Mouse (Mus musculus): Measurements from ENCODE around the gene Map3k20. TPM values are rescaled to one million over a fixed set of nuclear protein-coding genes. Genes with fewer than 3 reads are reported as not detected.

Map3k20 gene
- polyA plus RNA-seq, 1 experiment, result 13.1 TPM

DNA sequence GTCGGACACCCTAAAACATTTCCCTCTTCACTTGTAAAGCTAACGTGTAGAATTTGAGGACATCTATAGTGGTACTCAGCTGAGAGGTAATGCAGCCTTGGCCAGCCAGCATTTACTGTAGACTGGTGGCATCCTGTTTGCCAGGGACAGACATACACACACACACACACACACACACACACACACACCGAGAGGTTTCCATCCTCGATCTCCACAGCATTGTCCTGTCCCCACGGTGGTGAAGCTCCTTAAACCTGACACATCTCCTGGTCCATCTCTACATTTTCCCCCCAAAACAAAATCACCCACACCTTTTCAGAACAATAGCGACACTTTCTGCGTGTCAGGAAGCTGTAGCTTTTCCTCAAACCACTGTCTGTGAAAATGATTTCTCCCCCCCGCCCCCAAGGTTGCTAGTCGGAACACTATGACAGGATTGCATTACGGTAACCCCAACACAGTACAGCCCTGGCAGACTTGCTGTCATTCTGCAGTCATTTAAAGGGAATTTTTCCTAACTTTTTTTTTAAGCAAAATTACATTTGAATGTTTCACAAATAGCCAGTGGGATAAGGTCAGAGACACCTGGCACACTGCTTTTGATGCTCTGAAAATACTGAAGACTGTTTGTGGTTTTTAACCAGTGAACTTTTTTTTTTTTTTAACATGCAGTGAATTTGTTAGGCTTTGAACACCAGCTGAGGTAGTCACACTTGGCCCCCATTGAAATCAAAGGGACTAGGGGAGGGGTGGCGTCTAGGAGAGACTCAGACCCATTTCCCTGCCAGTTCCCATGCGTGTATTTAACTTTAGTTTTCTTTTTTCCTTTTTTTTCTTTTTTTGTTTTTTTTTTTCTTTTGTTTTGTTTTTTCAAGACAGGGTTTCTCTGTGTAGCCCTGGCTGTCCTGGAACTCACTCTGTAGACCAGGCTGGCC is 120.5 kb downstream of the Map3k20 start:
- DNase-seq (ENCODE audit: low read depth, low spot score), result no peak
- WGBS, result 89% methylated on average over 12 of the region's 12 CpGs

DNA sequence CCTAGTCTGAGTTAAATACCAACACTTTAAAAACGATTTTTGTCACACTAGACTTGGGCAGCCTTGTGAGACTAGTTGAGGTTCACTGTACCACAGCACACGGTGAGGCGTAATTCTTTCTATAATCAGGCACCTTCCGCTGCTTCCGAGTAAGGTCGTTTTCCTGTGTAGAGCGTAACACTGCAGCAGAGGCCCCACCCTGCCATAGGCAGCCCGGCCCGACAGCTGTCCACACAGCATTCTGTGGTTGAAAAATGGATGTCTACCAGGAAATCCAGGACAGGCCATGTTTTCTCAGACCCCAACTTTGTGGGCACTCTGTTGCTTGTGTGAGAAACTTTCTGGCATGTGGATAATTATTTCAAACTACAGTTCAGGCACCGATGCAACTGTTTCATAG is 121.3 kb downstream of the Map3k20 start:
- WGBS, result 25% methylated on average over 10 of the region's 10 CpGs

GRCm38 (mm10) chr2:72407341-72408092 is 122.1 kb downstream of the Map3k20 start:
- DNase-seq (ENCODE audit: low read depth, low spot score), result no peak
- 71% methylated on average over 17 of the region's 17 CpGs for whole genome bisulfite sequencing

More for the DNA sequence above, 121.3 kb downstream of the Map3k20 start:
- DNase-seq (ENCODE audit: low read depth, low spot score), result no peak

GRCm38 (mm10) chr2:72409968-72410367 is 124.5 kb downstream of the Map3k20 start:
- WGBS, result 78% methylated on average over 10 of the region's 10 CpGs

DNA sequence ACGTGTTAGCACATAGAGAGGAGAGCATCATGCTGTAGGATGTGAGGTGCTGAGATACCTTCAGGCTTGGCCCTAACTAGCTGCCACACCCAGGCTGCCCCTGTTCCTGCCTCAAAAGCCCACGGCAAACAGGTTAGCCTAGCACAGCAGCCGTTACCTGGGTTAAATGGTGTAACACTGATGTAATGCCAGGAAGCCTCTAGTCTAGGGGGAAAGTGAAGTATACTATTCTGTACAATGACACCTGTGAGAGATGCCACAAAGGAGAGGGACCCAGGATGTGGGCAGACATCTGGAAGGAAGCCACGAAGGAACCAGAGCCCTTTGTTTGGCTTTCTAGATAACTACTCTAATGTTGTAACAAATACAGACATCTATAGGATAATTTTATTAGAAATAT is 126.8 kb downstream of the Map3k20 start:
- DNase-seq (ENCODE audit: low read depth, low spot score), result no peak
- 80% methylated on average over 4 of the region's 4 CpGs for WGBS

More at GRCm38 (mm10) chr2:72409968-72410367, 124.5 kb downstream of the Map3k20 start:
- DNase-seq (ENCODE audit: low read depth, low spot score), result no peak

DNA sequence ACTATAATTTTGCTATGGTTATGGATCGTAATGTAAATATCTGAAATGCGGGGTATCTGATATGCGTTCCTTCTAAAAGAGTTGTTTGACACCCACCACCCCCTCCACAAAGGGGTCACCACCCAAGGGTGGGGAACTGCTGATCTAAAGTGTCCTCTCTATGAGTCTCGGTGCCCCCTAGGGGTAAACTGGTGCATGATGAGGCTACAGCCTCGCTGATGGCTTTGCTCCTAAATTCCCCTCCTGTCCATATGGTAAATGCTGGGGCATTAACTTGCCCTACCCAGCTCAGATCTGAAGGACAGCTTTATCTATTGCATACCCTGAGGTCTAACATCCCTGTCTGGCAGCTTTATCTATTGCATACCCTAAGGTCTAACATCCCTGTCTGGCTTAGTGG is 130.0 kb downstream of the Map3k20 start:
- WGBS, result 78% methylated on average over 5 of the region's 5 CpGs
- DNase-seq (ENCODE audit: low read depth, low spot score), result no peak

- WGBS, result 28% methylated on average over 14 of the region's 14 CpGs
These were observed 131.0 kb downstream of the Map3k20 start for GRCm38 (mm10) chr2:72416095-72417080.

GRCm38 (mm10) chr2:72420561-72420960 is 135.1 kb downstream of the Map3k20 start:
- DNase-seq (ENCODE audit: low read depth, low spot score), result no peak
- WGBS, result 24% methylated on average over 5 of the region's 5 CpGs

More at GRCm38 (mm10) chr2:72416095-72417080, 131.0 kb downstream of the Map3k20 start:
- DNase-seq (ENCODE audit: low read depth, low spot score), result no peak

DNA sequence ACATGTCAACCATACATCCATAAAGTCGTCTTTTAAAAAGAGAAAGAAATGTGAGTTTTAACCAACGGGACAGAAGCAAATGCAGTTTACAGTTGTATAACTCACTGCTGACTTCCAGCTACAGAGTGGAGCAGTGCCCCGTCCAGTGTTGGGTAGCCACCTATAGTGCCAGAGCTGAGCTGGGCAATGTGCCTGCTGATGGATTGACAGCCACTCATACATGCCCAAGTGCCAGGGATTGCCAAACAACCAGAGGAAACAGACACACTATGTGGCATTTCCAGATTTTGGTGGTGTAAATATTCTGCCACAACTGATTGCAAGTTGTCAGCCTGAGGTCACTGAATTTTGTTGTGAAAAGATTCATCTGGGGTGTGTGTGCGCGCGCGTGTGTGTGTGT is 139.2 kb downstream of the Map3k20 start:
- no peak for DNase-seq (ENCODE audit: low read depth, low spot score)
- 83% methylated on average over 7 of the region's 7 CpGs for WGBS

GRCm38 (mm10) chr2:72426776-72427175 is 141.3 kb downstream of the Map3k20 start:
- no peak for DNase-seq (ENCODE audit: low read depth, low spot score)
- 70% methylated on average over 8 of the region's 8 CpGs for WGBS

- no peak for DNase-seq (ENCODE audit: low read depth, low spot score)
- WGBS, result 80% methylated on average over 11 of the region's 11 CpGs
These were observed 141.9 kb downstream of the Map3k20 start for GRCm38 (mm10) chr2:72427288-72427687.

DNA sequence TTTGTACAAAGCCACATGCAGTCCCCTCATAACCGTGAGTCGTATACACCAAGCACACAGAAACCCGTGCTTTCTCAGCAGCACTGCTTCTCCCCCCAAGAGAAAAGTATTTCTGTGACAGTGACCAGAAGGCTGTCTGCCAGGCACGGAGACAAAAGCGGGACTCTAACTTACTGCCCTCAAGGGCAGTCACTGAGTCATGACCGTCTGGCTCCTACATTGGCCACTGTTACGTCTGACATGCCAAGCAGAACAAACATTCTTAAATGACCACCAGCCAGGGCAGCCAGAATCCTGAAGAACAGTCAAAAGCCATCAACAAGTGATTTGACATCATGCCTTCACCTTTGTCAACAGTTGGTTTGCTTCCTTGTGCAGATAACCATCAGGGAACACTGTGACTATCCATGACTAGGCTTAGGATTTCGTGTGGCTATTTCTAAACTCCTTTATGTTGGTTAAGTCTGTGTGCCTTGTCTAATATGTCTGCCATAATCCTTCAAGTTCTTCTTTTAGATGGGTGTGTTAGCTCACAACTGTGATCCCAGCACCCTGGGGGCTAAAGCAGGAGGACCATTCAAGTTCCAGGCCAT is 153.6 kb downstream of the Map3k20 start:
- 90% methylated on average over 8 of the region's 8 CpGs for WGBS

GRCm38 (mm10) chr2:72441010-72441409 is 155.6 kb downstream of the Map3k20 start:
- 95% methylated on average over 9 of the region's 9 CpGs for WGBS

More for the DNA sequence above, 153.6 kb downstream of the Map3k20 start:
- DNase-seq (ENCODE audit: low read depth, low spot score), result no peak

DNA sequence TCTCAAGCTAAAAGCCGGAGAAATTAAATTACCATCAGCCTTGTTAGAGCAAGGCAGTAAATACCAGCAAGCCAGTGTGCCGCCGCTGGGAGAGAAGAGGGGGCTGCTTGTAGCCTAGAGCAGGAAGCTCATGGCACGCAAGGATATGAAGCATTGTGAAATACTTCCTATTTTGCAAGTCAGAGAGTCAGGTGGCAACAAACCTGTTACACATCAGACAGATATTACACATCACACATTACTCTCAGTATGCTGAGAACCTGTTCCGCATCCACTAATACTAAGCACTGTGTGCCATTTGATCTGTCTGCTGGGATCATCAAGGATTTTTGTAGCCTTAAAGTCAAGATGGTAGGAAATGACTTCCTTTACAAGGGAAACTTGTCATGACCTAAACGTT is 157.4 kb downstream of the Map3k20 start:
- WGBS, result 91% methylated on average over 6 of the region's 6 CpGs

More at GRCm38 (mm10) chr2:72441010-72441409, 155.6 kb downstream of the Map3k20 start:
- no peak for DNase-seq (ENCODE audit: low read depth, low spot score)

GRCm38 (mm10) chr2:72443960-72444359 is 158.5 kb downstream of the Map3k20 start:
- no peak for DNase-seq (ENCODE audit: low read depth, low spot score)
- WGBS, result 82% methylated on average over 3 of the region's 3 CpGs

More for the DNA sequence above, 157.4 kb downstream of the Map3k20 start:
- no peak for DNase-seq (ENCODE audit: low read depth, low spot score)

DNA sequence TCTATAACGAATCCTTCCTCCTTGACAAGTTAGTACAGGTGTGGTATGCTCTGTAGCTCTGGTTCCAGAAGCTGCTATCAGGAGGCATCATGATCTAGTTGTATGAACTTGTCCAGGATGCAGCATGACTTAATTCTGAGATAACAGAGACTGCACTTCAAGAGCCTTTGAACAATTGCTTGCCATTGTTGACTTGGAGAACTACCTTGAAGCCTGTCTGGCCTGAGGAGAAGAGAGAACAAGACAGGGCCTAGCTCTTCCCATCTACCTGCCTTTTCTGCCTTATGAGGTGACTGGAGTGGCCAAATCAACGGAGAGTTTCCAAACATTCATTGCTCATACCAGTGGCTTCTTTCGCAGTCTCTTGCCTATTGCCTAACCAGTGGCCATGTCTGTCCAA is 160.7 kb downstream of the Map3k20 start:
- no peak for DNase-seq (ENCODE audit: low read depth, low spot score)

DNA sequence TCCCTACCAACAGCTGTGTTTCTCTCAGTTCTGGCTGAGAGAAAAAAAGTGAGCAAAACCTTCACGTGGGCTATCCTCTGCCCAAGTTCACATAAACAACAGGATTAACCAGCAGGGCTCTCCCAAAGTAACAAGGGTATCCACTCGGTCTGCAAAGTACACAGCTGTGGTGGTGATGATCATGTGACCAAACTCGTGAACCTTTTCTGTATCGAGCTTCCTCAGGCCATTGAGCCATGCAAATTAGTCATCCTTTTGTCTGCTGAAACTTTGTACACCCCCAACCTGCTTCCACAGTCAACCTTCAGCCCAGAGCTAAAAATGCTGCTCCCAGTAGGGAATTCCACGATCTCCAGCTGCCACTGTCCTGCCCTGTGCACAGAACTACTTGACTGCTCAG is 161.2 kb downstream of the Map3k20 start:
- WGBS, result 54% methylated on average over 5 of the region's 5 CpGs
- no peak for DNase-seq (ENCODE audit: low read depth, low spot score)

More for the DNA sequence above, 160.7 kb downstream of the Map3k20 start:
- WGBS, result 91% methylated on average over 3 of the region's 3 CpGs

DNA sequence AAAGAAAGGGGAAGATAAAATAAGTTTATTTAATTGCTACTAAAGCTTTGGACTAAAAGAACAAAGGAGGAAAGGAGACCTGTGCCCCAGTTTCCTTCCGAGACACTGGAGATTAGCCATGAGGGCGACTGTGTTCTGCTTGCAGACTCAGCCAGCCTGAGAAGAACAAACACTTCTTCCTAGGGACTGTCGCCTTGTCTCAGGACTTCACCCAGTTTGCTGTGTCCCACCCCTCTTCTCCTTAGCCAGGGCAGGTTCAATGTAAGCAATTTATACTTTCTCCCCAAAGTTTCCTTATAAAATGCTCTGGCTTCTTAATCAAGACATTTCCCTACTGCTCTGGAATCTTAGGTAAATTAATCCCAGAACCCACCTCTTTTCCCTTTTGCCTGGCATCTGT is 168.1 kb downstream of the Map3k20 start:
- DNase-seq (ENCODE audit: low read depth, low spot score), result no peak
- 25% methylated on average over 3 of the region's 3 CpGs for WGBS

- WGBS, result 53% methylated on average over 1 of the region's 1 CpGs
- DNase-seq (ENCODE audit: low read depth, low spot score), result no peak
These were observed 170.8 kb downstream of the Map3k20 start for GRCm38 (mm10) chr2:72456189-72456588.

Data from large intestine, adult 2 months (tissue).